Mouse (Mus musculus) cortical plate, adult 2 months (tissue): ENCODE data around the gene F12.

ENCODE experiments used
- CTCF ChIP-seq: fragments of 200-500 bp; IDR thresholded peaks from 2 replicates; pipeline ENCODE4 v1.5.1; 2011; ENCODE audit warnings: mild to moderate bottlenecking, control low read depth, low read length; ENCODE audit not compliant: insufficient read depth; ENCODE audit errors: extremely low read depth
- POLR2A ChIP-seq: fragments of 200-500 bp; IDR thresholded peaks from 2 replicates; pipeline ENCODE4 v1.6.1; 2011; ENCODE audit warnings: mild to moderate bottlenecking, low read length, control low read depth; ENCODE audit not compliant: insufficient read depth; ENCODE audit errors: extremely low read depth

GRCm38 (mm10) chr13:55471819-55472131 is 45.2 kb upstream of the F12 start:
- TF ChIP-seq CTCF (no peak), POLR2A (no peak)
